Mouse (Mus musculus) kidney, adult 18-20 months (tissue): ENCODE measurements around the gene Lcn5.
"Not testable (repeated sequence)": the region's sequence is repeated elsewhere in the genome, so short reads cannot be mapped to it uniquely, and the experiment has no call there.

Source experiments
- DNase-seq: peaks from one replicate; pipeline ENCODE4 v3.0.0; 2021

Gene Lcn5

DNA sequence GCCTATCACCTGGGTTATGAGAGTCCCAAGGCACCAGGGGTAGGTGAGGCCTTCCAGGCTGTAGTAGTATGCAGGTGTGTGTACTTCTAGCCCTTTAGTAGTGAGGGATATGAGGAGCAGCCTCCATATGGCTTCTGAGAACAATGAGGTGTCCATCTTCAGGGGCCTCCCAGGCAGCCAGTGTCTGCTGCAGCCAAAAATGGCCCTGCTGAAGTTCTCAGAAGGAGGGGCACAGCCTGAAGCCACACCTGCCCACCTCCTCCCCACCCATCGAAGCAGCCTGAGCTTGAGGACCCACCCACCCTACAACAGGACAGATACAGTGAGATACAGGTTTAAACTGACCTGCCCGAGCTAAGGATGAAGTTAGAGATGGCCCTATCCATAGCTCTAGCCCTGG is 24.7 kb downstream of the Lcn5 start, which contains the start of gene Lcn10:
Gene Lcn10 (plus strand): TSS at position 301 of the 400 bp plus-strand sequence.
- no peak for DNase-seq

DNA sequence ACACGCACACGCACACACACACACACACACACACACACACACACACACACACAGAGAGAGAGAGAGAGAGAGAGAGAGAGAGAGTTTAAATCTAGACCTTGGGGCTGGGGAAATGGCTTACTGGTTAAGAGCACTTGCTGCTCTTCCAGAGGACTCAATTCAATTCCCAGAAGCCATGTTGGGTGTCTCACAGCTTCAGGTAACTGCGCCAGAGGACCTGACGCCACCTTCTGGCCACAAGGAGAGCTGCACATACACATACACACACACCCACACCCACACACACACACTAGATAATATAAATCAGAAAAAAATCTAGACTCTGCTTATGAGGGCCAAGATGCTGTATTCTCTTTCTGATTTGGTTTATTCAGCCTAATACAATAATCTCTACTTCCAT is 29.2 kb downstream of the Lcn5 start:
- DNase-seq, result no peak

DNA sequence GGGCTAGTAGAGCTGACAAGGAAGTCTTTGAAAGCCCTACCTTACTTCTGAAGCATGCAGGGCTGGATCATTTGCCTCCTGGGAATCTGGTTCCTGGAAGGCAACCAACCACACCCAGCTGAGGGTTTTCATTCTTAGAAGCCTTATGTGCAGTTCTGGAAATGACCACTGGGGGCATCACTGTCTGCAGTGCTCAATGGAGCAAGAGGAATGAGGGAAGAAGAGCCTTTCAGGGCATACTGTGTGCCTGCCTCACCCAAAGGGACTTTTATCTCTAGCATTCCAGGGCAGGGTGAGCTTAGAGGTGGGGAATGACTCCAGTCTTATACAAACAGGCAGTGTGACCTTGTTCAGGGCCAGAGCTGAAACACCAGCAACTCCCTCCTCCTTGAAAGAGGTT is 36.9 kb downstream of the Lcn5 start:
- DNase-seq, result peak; percentile 61

DNA sequence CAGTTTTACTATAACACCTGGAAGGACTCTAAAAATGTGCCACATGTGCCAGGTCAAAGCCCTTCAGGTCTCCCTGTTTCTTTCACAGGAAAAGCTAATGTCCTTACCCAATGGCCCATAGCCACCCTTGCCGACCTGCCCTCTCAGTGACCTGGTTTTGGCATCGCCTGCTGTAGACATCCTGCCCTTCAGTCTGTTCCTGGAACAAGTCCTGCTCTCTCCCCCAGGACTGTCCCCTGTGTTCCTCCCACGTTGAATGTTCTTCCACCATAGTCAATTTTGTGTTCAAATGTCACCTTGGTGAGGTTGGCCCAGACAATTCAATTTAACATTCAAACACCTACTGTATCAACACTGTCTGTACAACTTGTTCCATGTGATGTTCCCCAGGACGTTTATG is 39.2 kb downstream of the Lcn5 start:
- DNase-seq, result no peak

DNA sequence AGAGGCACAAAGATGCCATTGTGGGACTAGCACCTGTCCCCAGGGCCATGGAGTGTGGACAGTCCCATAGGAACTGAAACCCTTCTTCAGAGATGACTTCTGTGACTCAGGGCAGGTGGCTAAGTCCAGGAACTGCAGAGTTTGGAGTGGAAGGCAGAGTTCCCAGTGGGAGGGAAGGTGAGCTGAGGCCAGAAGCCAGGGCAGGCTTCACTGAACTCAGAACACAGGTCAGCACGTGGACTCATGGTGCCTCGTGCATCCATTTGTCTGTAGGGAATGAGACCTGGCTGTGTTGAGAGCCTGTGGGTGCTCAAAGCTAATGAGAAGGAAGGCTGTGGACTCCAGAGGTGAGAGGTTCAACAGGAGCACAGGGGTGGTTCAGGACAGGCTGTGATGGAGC is 40.9 kb downstream of the Lcn5 start:
- DNase-seq, result no peak

DNA sequence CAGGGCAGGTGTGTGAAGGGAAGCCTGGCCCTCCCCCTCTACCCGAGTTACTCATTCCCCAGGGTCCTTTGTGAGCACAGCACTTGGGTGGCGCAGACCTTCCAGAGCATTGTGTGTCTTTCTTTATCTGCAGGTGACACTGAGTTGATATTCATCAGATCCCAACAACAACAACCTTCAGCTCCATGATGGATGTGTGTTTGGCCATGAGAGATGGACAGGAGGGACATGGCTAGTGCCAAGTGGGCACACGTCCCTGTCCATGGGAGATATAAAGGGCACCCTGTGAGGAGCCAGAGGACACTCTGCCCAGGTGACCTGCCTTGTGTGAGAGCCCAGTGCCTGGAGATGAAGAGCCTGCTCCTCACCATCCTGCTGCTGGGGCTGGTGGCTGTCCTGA is 42.0 kb downstream of the Lcn5 start, which contains the start of gene Obp2a:
Gene Obp2a (plus strand): TSS at position 301 of the 400 bp plus-strand sequence.
- DNase-seq, result not testable (repeated sequence)

DNA sequence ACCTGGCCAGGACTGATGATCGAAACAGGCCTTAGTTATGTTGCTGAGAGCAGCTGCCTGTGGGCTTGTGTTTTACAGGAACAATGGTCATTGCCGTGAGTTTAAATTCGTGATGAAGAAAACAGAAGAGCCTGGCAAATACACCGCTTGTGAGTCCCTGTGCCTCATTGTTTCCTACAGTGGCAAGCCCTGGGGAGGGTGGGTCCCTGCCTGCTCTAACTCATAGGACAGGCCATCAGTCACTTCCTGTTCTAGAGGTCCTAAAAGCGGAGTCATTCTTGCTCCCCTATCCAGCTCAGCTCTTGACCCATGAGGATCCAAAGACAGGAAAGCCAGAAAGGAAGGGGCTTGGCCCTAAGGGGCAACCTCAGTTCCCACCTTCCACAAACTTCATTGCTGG is 43.2 kb downstream of the Lcn5 start:
- DNase-seq, result no peak

DNA sequence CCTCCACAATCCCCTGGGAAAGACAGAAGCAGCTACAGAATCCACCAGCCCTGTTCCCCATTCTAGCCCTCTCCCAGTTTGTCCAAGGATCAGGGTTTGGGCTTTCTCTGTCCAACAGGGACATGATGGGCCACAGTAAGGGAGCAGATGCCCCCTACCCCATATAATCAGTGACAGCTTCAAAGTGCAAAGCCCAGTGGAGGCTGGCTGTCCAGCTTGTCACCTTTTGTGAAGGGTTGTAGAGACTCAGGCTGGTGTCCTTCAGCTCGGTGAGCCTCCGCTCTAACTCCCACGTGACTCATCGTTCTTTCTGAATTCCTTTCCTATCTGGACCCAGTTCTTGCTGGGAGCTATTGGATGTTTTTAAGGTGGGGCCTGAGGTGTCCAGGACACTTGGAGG is 46.0 kb downstream of the Lcn5 start:
- no peak for DNase-seq

DNA sequence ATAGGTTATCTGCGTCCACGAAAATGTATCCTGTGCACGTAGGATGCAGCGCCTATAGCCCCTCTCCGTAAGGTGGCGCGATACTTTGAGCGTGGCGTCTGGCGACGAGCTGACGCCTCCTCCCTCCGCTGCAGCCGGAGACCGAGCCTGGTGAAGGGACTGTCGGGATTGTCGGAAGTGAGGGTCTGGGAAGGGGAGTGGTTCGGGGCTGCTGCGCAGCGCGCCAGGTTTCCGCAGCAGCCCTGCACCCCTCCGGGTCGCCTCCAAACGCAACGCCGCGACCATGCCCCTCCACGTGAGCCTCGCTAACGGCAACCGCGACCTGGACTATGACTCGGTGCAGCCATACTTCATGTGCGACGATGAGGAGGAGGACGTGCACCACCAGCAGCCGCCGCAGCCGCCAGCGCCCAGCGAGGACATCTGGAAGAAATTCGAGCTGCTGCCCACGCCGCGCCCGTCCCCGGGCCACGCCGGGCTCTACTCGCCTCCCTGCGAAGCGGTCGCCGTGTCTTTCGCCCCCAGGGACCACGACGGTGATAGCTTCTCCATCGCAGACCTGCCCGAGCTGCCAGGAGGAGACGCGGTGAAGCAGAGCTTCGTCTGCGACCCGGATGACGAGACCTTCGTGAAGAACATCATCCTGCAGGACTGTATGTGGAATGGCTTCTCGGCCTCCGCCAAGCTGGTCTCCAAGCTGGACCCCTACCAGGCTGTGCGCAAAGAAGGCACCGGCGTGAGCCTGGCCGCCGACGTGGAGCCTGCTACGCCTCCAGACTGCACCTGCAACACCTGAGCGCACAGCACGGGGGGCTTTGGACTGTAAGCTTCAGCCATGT is 49.1 kb downstream of the Lcn5 start, which contains the start of gene Bmyc:
Gene Bmyc (plus strand): TSS at position 97 of the 839 bp plus-strand sequence.
- DNase-seq, result peak; percentile 69

DNA sequence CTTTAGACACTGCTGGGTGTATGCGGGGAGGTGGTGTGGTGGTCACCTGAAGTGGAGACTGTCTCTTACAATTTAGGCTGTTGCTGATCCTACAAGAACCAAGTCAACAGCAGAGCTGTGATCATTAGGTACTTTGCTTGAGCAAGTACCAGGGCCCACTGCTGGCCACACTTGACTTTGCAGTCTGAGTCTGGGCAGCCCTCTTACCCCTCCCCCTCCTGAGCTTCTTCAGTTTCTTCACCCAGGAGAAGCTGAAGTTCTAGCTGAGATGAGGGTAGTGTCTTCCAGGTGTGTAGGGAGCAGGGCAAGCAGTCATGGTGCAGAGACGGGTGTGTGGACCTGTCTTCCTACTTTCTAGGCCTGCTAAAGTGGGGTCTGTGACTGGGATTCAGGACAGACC is 50.4 kb downstream of the Lcn5 start:
- peak; percentile 9 for DNase-seq

DNA sequence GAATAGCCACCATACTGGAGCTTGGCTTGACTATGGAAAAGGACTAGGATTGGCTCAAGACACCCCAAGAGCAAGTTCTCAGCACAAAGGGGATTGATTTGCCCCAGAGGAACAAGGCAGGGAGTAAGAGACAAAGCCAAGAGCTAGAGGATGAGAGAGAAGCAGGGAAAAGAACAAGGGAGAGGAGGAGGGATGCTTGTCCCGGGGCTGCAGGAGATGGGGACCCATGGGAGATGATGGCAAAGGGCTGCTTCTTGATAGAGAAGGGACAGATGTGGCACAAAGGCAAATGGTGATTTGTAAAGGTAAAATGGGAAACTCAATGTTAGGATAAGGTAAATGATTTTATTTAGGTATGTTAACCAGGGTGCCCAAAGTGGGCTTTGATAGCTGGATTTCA is 51.3 kb downstream of the Lcn5 start:
- not testable (repeated sequence) for DNase-seq

DNA sequence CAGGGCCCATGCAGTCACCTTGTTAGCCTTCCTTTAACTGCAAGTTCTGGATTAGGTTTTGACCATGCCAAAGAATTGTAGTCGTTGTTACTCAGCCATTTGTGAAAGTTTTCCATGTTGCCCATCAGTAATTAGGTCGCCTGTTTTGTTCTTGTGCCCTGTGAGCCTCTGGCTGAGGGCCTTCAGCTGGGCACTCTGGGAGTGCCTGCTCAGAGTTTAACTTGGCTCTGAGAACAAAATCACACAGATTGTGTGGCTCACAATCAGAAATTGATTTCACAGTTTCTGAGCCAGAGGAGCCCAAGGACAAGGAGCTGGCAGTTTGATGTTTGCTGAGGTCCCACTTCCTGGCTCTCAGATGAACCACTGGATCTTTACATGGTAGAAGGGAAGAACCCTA is 52.0 kb downstream of the Lcn5 start:
- DNase-seq, result not testable (repeated sequence)
